Mouse (Mus musculus) C2C12 (cell line): ENCODE results near the gene Tmem231.
A peak's percentile ranks its signal among the peaks of the same experiment; 100 is the strongest.

ENCODE experiments used
- CEBPB ChIP-seq: IDR thresholded peaks from one replicate; pipeline ENCODE4 v1.6.1; 2011; ENCODE audit warnings: low read depth, mild to moderate bottlenecking, control low read depth, moderate library complexity
- CTCF ChIP-seq: IDR thresholded peaks from one replicate; pipeline ENCODE4 v1.5.1; 2011; ENCODE audit not compliant: control insufficient read depth, insufficient read depth, insufficient read length
- MAX ChIP-seq: IDR thresholded peaks from one replicate; pipeline ENCODE4 v1.6.1; 2011; ENCODE audit warnings: mild to moderate bottlenecking, control low read depth
- MYOG ChIP-seq: IDR thresholded peaks from one replicate; pipeline ENCODE4 v1.6.1; 2011; ENCODE audit not compliant: control insufficient read depth, insufficient read length; ENCODE audit errors: extremely low read depth

DNA sequence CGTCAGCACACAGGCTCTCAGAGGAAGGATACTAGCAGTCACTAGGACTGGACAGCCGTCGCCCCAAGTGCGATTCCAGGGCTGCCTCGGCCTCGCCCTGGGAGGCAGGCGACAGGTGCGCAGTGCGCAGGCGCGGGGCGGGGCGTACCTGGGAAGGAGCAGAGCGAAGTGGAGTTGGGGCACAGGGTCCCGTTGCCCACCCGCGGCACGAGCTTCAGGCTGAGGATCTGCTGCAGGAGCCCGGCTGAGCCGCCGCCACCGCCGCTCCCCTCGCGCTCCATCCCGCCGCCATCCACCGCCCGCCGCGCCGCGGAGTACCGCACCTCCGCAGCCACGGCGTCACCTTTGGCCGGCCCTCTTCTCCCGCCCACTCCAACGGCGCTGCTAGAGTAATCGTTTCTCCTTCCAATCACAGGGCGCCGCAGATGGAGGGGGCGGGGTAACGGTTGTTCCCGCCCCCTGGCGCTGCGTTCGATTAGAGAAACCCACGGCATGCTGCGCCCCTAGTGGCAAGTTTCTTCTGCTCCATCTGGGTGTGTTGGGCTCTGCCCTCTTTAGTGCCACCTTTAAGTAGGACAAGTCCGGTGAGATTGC is 57.2 kb downstream of the Tmem231 start, which contains the start of gene Tmem170:
- TF ChIP-seq CTCF (peak; percentile 67), MAX (no peak), CEBPB (no peak), MYOG (no peak)
